Mouse (Mus musculus) 3T3-L1 (cell line): ENCODE measurements at regions not wholly inside any gene's neighbourhood (a gene's known extent, or its start where the extent isn't known, plus 50 kb on each side); places are given as distances from the start of the nearest gene placed in this dataset.
A peak's percentile ranks its signal among the peaks of the same experiment; 100 is the strongest.
"Not testable (repeated sequence)": the region's sequence is repeated elsewhere in the genome, so short reads cannot be mapped to it uniquely, and the experiment has no call there.

Experiments used
- DNase-seq: peaks from one replicate; pipeline ENCODE4 v3.0.0-alpha.2; 2015; ENCODE audit warnings: low read depth, low spot score

DNA sequence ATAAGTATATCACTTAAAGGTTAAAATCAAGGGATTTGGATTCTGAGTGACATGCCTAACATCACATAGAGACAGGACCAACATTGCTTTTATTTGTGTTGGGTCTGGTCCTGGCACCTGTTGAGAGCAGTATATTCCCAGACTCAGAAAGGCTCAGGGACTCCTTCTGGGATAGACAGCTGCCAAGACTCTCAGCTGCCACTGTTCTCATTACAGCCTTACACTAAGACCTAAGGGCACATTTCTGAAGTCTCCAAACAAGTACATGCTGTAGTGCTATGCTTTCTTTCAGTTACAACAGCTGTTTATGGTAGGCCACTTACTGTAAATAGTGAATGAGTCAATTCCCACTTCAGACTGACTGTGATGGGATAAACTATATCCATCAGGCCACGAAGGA, 77.7 kb upstream of the Fam13a start:
- no peak for DNase-seq

- DNase-seq = no peak
These were observed 79.6 kb upstream of the Fam13a start for GRCm38 (mm10) chr6:59103936-59104335.

DNA sequence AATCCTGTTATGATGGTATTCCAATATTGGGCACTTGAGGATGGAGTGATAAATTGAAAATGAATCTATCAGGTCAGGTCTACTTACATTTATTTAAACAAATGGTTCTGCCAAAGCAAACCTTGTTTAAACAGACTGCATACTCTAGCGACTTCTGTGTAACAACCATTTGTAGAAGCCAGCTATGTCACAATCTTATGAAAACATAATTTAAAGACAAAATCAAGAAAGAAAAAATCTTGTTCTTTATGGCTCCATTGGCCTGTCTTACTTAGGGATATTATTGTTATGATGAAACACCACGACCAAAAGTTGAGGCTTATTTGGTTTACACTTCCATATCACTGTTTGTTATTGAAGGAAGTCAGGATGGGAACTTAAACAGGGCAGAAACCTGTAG, 80.1 kb upstream of the Fam13a start:
- no peak for DNase-seq

GRCm38 (mm10) chr6:59108102-59108501, 83.8 kb upstream of the Fam13a start:
- peak; percentile 52 for DNase-seq

DNA sequence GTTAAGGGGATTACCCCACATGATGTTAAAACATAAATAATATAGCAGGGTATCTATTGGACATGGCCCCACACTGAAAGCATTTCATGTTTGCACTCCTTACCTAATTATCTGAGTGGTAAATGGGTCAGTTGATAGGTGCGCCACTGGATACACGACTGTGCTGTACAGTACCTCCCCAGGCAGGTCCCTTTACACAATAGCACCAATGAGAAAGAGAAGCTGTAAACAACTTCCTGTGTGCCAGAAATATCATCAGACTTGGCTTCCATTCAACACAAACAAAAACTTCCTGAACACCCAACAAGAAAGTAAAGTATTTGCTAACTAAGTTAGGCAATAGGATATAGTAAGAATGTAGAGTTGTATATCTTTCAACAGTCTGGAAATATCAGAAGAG, 76.3 kb upstream of the Tigd2 start:
- peak; percentile 72 for DNase-seq

- DNase-seq = not testable (repeated sequence)
These were observed 74.9 kb upstream of the Tigd2 start for GRCm38 (mm10) chr6:59133800-59134199.

DNA sequence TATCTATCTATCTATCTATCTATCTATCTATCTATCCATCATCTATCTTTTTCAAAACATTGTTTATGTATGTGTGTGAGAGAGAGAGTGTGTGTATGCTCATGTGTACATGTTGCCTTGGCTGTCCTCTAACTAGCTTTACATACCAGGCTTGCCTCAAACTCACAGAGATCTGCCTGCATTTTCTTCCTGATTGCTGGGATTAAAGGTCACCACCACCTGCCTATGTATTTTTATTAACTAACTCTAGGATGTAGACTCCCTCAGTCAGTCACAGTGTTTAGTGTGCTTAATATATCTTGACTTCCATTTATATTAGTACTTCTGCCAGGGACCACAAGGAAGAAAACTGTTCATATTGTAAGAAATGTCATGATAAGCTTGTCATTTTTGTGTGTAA, 69.0 kb upstream of the Tigd2 start:
- no peak for DNase-seq

DNA sequence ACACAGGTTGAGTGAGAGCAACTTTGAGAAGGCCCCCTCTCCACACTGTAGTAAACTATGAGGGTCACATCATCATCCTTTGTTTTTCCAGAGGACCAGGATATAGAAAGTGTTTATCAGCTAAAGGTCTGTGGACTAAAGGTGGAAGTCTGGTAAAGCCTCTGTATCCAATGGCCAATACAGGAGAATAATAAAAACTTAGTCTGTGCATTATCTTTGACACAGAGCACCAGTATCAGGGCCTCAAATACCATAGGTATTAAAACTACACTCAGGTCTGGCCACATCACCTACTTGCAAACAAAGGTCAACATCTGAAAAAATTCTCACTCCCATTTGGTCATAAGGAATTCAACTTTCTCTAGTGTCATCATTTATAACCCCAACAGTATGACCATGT, 66.6 kb upstream of the Tigd2 start:
- no peak for DNase-seq

- peak; percentile 44 for DNase-seq
These were observed 61.2 kb upstream of the Tigd2 start for GRCm38 (mm10) chr6:59147421-59147820.

- DNase-seq = no peak
These were observed 53.0 kb upstream of the Tigd2 start for GRCm38 (mm10) chr6:59155636-59156035.
